Mouse (Mus musculus) frontal cortex, adult 2 months (tissue): ENCODE results near the gene Tmem132d. TPM values are rescaled to one million over a fixed set of nuclear protein-coding genes. Genes with fewer than 3 reads are reported as not detected.
"Not testable (repeated sequence)": the region's sequence is repeated elsewhere in the genome, so short reads cannot be mapped to it uniquely, and the experiment has no call there.

Experiments used
- DNase-seq, 2 experiments: peaks; one replicate each; pipeline ENCODE4 v3.0.0; 2022; ENCODE audit warnings: low spot score in 1 of 2; ENCODE audit errors: extremely low spot score in 1 of 2
- polyA plus RNA-seq: library from polyadenylated mRNA; depleted of rRNA; stranded (reverse); fragments of >200 nt; gene quantifications from 2 replicates; pipeline ENCODE4 v1.2.3, GENCODE M21; 2012

The Tmem132d gene
- polyA plus RNA-seq, 1 experiment: 21.5 TPM

- no peak for DNase-seq
Observed at GRCm38 (mm10) chr5:128112518-128112917, 320.4 kb downstream of the Tmem132d start.

DNA sequence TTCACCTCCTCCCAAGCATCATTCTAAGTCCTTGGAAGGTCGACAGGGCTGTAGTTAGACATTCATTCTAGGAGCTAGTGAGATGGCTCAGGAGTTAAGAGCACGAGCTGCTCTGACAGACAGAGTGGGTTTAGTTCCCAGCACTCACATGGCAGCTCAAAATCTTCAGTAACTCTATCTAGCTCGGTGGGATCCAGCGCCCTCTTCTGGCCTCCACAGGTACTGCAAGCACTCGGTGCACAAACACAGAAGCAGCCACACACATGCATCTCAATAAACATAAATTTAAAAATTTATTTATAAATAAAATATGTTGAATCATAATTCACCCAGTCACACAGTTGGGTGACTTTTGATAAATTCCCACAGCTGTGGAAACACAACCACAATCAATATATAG lies 321.2 kb downstream of the Tmem132d start:
- DNase-seq: no peak

GRCm38 (mm10) chr5:128102556-128102955 lies 330.3 kb downstream of the Tmem132d start:
- no peak for DNase-seq

DNA sequence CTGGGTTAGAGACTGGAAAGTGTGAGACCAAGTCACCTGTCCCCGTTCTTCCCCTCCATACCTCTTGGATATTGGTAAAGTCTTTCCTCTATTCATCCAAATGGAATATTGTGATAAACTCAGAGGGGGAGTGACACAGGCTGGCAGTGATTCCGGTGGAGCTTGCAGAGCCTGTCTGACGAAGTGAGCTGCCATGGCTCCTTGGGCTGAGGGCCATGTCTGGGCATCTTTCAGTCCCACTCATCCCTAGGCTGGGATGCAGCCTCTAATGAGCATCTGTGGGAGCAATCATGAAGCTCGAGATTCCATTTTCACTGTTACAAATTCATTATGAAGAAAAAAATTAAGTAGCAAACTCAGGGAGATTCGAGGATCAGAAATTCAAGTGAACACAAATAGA lies 332.5 kb downstream of the Tmem132d start:
- DNase-seq: no peak

DNA sequence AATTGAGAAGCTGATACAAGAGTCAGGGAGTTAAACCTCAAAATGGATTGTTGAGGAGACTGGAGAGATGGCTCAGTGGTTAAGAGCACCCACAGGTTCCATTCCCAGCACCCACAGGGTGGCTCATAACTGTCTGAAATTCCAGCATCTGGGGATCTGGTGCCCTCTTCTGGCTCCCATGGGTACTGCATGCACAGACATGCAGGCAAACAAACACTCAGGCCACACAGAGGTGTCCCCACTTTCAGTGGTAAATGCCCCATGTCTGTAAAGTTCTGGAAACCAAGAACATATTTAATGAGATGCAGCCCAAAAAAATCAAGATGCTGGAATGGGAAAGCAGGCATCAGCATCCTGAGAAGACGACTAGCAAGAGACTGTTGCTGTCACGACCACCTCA lies 333.4 kb downstream of the Tmem132d start:
- no peak for DNase-seq

- peak; percentile 11 to 64 for DNase-seq
Observed at GRCm38 (mm10) chr5:128090578-128090977, 342.3 kb downstream of the Tmem132d start.

GRCm38 (mm10) chr5:128075456-128075855 lies 357.4 kb downstream of the Tmem132d start:
- no peak for DNase-seq

DNA sequence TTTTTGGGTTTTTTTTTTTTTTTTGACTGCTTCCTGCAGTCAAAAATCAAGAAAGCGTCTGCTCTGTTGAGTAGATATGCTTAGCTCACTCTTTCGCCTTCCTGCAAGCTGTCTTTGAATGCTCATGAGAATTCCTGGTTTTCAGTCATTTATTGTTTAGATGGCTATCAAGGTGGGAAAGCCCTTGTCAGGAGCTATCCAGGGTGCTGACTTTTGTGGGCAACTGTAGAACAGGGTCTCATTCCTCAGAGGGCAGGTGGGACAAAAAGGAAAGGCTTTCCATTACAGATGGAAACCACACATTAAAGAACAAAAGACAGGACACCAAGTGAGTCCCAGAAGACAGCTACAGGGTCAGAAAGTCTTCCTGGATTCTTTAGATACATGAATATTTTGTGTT lies 360.3 kb downstream of the Tmem132d start:
- DNase-seq: no peak

GRCm38 (mm10) chr5:128041781-128042180 lies 391.1 kb downstream of the Tmem132d start:
- DNase-seq: no peak

- peak in 1 of 2 experiments; percentile 26 for DNase-seq
Observed at GRCm38 (mm10) chr5:128040036-128040435, 392.8 kb downstream of the Tmem132d start.

GRCm38 (mm10) chr5:128027076-128027475 lies 405.8 kb downstream of the Tmem132d start:
- DNase-seq: peak; percentile 46 to 72

GRCm38 (mm10) chr5:128004666-128005065 lies 428.2 kb downstream of the Tmem132d start:
- peak; percentile 25 to 61 for DNase-seq

- peak; percentile 28 to 35 for DNase-seq
Observed at GRCm38 (mm10) chr5:127996526-127997245, 436.2 kb downstream of the Tmem132d start.

DNA sequence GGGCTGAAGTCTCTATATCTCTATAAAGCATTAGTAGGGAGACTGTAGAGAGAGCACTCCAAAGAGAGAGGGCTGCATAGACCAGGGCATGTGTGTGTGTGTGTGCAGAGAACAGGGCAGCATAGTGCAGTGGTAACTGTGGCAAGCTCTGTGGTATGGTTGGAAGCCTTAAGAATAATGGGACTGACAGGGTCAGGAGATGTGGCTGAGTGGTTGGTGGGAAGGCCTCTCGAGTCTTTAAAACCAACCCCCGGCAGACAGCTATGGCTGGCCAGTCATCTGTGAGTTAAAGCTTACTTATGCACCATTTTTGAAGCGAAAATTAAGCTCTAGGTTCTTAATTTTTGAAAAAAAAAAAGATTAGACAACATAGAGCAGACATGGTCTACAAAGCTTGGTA lies 439.4 kb downstream of the Tmem132d start:
- DNase-seq: no peak

DNA sequence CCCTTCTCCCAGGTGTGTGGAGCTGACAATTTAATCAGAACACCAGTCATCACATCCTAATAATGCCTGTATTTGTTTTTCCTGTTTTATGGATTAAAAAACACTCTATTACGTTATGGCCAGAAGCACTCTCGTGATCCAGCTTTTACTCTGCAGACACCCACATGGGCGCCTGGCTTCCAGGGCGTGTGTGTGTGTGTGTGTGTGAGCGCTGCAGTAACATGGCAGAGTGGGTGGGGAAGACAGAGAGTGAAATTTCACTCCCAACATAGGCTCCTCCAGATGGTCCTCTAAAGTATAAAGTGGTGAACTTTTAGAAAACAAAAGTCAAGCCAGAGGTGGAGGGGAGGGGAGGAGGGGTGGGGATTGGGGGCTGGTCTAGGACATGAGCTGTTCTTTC lies 442.1 kb downstream of the Tmem132d start:
- peak; percentile 38 to 58 for DNase-seq

DNA sequence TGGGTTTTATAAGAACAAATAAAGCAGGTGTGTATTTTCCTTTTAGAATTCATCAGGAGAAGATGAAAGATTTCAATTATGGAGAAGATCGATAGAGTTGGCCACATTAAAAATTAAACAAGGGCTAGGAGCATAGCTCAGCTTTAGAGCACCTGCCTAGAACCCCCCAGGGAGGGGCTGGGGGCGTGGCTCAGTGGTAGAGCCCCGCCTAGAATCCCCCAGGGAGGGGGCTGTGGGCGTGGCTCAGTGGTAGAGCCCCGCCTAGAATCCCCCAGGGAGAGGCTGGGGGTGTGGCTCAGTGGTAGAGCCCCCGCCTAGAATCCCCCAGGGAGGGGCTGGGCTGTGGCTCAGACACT lies 452.9 kb downstream of the Tmem132d start:
- DNase-seq: not testable (repeated sequence)

- DNase-seq: no peak
Observed at GRCm38 (mm10) chr5:127979329-127980002, 453.4 kb downstream of the Tmem132d start.

- DNase-seq: peak in 1 of 2 experiments; percentile 14
Observed at GRCm38 (mm10) chr5:127976661-127977060, 456.2 kb downstream of the Tmem132d start.

- no peak for DNase-seq
Observed at GRCm38 (mm10) chr5:127965700-127966099, 467.2 kb downstream of the Tmem132d start.

- DNase-seq: peak; percentile 19 to 50
Observed at GRCm38 (mm10) chr5:127962656-127963055, 470.2 kb downstream of the Tmem132d start.

DNA sequence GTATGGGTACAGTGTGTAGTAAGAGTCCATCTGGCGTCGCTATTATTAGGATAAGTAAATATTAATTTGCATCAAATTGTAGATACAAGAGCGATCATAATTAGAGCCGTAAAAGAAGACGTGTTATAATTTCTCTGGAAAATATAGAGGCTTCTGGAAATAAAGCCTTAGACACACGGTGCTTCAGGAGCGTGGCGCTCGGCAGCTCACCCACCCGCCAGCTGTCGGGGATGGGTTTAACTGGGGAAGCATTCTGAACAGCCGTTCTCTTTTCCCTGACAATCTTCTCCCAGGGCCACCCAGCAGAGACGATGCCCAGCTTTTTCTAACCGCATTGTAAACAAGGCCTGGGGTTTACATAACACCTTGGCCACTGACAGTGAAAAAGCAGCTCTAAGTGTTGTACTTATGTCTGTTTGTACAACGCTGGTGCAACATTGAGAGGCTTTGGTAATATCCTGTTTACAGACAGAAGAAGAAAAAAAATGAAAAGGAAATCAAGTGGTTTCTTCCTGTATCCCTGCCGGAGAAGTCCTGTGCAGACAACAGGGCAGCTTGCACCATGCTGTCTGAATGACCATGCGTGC lies 476.3 kb downstream of the Tmem132d start:
- DNase-seq: peak; percentile 75 to 83
